Mouse (Mus musculus): ENCODE measurements around the gene Kif19a. TPM values are rescaled to one million over a fixed set of nuclear protein-coding genes. Genes with fewer than 3 reads are reported as not detected.

Gene Kif19a
- total RNA-seq, 2 experiments from 2014 or later: 2.9 to 5.4 TPM

GRCm38 (mm10) chr11:114821325-114821724, 56.1 kb downstream of the Kif19a start:
- TF ChIP-seq CTCF (conservative IDR thresholded peaks at IDR 0.05): no peak
- Histone ChIP-seq H3K27ac (no peak overlapping the region), H3K4me3 (no peak overlapping the region)
- DNase-seq (ENCODE audit: low spot score in 2 of 2): no peak

- Histone ChIP-seq H3K27ac (peak overlapping the region; percentile 79), H3K4me3 (no peak overlapping the region; the same call in 1 of the 2 replicates)
- peak; percentile 76 to 90 for DNase-seq (ENCODE audit: low spot score in 2 of 2)
- TF ChIP-seq CTCF (conservative IDR thresholded peaks at IDR 0.05): peak; percentile 13; the same call in 1 of the 2 replicates
Measured at GRCm38 (mm10) chr11:114822727-114823126, 57.5 kb downstream of the Kif19a start.

- peak overlapping the region; percentile 79 for H3K27ac ChIP-seq
- no peak for DNase-seq (ENCODE audit: low spot score in 2 of 2)
- no peak overlapping the region for H3K4me3 ChIP-seq
- no peak for TF ChIP-seq CTCF (conservative IDR thresholded peaks at IDR 0.05)
Measured at GRCm38 (mm10) chr11:114823199-114823725, 58.1 kb downstream of the Kif19a start.

- H3K27ac ChIP-seq: no peak overlapping the region
Measured at GRCm38 (mm10) chr11:114826686-114827085, 61.5 kb downstream of the Kif19a start.

GRCm38 (mm10) chr11:114829499-114830432, 64.6 kb downstream of the Kif19a start:
- DNase-seq (ENCODE audit: low spot score in 2 of 2): no peak
- TF ChIP-seq CTCF (conservative IDR thresholded peaks at IDR 0.05): no peak
- Histone ChIP-seq H3K4me3 (peak overlapping the region; percentile 36), H3K27ac (peak overlapping the region; percentile 43; the same call in 1 of the 2 replicates)

More at GRCm38 (mm10) chr11:114826686-114827085, 61.5 kb downstream of the Kif19a start:
- no peak for TF ChIP-seq CTCF (conservative IDR thresholded peaks at IDR 0.05)
- no peak for DNase-seq (ENCODE audit: low spot score in 2 of 2)
- no peak overlapping the region for H3K4me3 ChIP-seq

GRCm38 (mm10) chr11:114830433-114830773, 65.2 kb downstream of the Kif19a start:
- peak overlapping the region; percentile 43; the same call in 1 of the 2 replicates for H3K27ac ChIP-seq
- DNase-seq (ENCODE audit: low spot score in 2 of 2): no peak
- no peak overlapping the region; the same call in 1 of the 2 replicates for H3K4me3 ChIP-seq

GRCm38 (mm10) chr11:114833166-114833565, 68.0 kb downstream of the Kif19a start:
- Histone ChIP-seq H3K4me3 (no peak overlapping the region), H3K27ac (no peak overlapping the region)
- no peak for TF ChIP-seq CTCF (conservative IDR thresholded peaks at IDR 0.05)
- no peak for DNase-seq (ENCODE audit: low spot score in 2 of 2)

More at GRCm38 (mm10) chr11:114830433-114830773, 65.2 kb downstream of the Kif19a start:
- TF ChIP-seq CTCF (conservative IDR thresholded peaks at IDR 0.05): no peak

Other genes with a start within 250 kb of the Kif19a start
- 100 to 1,000 TPM; 905 to 943 TPM for gene Rpl38, start 96.9 kb upstream of the Kif19a start, total RNA-seq (2021)
- 10 to 100 TPM; 24.4 to 27.8 TPM for gene Ttyh2, start 90.0 kb upstream of the Kif19a start, total RNA-seq (2021)
- 1 to 10 TPM; 1.4 to 1.5 TPM for gene Dnaic2, start 38.0 kb upstream of the Kif19a start, total RNA-seq (2021)
- gene Btbd17, start 30.6 kb downstream of the Kif19a start, total RNA-seq (2021): 10 to 100 TPM; 21.7 to 22.9 TPM
- gene Gpr142, start 33.5 kb downstream of the Kif19a start, total RNA-seq (2021): not detected
- 1 to 10 TPM; 4.7 to 5.4 TPM for gene Gprc5c, start 85.8 kb downstream of the Kif19a start, total RNA-seq (2021)
- under 1 TPM; 0.36 to 0.42 TPM for gene Cd300a, start 124.7 kb downstream of the Kif19a start, total RNA-seq (2021)
- under 1 TPM in 1 of 2 experiments, not detected in 1; 0.12 TPM for gene Cd300lb, start 169.0 kb downstream of the Kif19a start, total RNA-seq (2021)
- not detected for gene Cd300c, start 203.8 kb downstream of the Kif19a start, total RNA-seq (2021)
- not detected for gene Cd300ld, start 224.5 kb downstream of the Kif19a start, total RNA-seq (2021)
- 1 to 10 TPM; 4.1 to 4.5 TPM for gene Cd300c2, start 236.5 kb downstream of the Kif19a start, total RNA-seq (2021)

Data from layer of hippocampus, adult 2 months (tissue).